Mouse (Mus musculus): Measurements from ENCODE around the gene Fat4.

The Fat4 gene

GRCm38 (mm10) chr3:38907676-38908425 lies 21.1 kb downstream of the Fat4 start:
- no peak for DNase-seq (ENCODE audit: low spot score in 2 of 2)

GRCm38 (mm10) chr3:38908426-38909111 lies 21.8 kb downstream of the Fat4 start:
- no peak for DNase-seq (ENCODE audit: low spot score in 2 of 2)

DNA sequence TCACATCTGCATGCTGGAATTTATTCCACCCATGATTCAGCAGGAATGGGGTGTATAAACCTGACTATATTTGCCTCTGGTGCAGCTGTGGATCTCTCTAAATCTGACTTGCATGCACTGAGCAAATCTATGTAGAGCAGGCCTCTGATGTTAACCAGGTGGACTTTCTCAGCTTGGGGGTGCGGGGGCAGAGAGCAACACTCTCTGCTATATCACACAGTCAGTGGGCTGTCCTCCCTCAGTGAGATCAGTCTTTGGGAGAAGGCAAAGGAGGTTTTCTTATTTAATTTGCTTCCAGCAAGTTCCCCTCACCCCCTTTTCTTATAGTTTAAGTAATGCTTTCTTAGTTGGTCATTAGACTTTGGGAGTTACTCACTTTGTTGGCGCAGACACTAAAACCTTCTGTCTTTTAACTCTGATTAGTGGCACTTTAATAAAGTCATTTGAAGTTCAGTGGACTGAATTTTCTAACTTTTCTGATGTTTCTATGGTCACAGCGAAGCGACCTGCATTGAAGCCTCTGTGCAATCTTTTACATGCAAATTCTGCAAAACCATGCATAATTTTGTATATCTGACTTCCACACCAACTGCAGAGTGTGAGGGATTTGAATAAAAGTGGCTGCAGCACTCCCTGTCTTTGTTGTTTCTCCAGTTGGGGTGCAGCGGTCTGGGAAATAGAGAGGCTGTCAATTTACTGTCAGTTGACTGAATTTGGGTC lies 26.2 kb downstream of the Fat4 start:
- no peak for DNase-seq (ENCODE audit: low spot score in 2 of 2)

GRCm38 (mm10) chr3:38913488-38914105 lies 26.9 kb downstream of the Fat4 start:
- DNase-seq (ENCODE audit: low spot score in 2 of 2) = no peak

GRCm38 (mm10) chr3:38918926-38919325 lies 32.2 kb downstream of the Fat4 start:
- no peak for DNase-seq (ENCODE audit: low spot score in 2 of 2)

GRCm38 (mm10) chr3:38921031-38921430 lies 34.3 kb downstream of the Fat4 start:
- no peak for DNase-seq (ENCODE audit: low spot score in 2 of 2)

DNA sequence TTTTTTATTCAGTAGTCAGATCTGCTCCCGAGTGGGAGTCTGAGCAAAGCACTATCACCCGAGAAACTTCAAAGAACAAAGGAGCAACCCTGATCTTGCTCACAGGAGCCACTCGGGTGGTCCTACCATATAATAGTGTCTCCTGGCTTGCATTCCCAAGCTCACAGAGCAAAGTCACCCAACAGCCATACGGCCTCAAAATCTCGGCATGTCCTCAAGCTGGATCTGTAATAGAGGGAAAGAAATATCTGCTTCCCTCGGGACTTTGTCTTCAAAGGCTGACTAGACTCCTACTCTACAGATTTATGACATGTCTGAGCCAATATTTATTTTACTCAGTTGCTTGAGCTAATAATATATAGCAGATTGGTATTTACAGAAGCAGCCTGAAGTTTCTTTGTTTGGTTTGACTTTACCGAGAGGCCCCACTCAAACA lies 36.5 kb downstream of the Fat4 start:
- DNase-seq (ENCODE audit: low spot score in 2 of 2) = no peak

DNA sequence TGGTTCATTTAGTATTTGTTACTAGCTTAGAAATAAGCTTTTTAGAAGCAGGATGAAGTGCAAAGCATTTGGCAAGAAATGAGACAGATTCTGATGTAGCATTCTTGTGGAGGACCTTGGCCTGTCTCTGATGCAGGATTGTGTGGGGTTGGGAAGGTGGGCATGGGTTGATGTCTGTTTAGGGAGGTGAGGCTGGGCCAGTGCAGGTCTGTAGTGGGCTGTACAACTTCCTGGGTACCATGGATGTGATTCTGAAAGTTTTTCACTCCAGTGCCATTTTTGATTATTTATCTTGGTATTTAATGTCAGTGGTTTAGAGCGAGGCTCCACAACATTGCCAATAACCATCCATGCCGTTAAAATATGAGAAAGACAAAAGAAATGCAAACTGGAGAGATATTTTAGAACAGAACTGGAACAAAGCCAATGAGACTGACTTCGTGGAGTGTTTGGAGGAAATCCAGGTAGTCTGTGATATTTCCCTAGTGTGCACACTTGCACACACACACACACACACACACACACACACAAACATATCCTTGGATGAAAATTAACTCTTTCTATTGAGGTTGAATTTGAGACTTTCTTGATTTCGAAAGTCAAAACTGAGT lies 41.4 kb downstream of the Fat4 start:
- DNase-seq (ENCODE audit: low spot score in 2 of 2) = no peak

DNA sequence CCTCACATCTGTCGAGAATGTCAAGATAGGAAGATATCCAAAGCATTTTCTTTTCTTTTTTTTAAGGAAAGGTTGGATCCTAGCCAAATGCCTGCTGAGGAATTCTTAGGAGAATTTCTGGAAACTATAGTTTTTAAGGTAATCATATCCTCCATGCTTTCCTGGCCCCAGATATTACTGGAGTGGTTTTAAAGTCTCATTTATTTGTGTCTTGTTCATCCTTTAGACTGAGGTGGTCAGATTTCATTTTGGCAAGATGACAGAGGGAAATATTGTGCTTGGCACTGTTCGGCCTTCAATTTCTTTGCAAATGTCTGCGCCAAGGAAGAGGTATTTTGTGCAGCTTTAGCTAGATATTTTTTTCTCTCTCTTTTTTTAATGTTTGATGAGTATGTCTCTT lies 42.0 kb downstream of the Fat4 start:
- DNase-seq (ENCODE audit: low spot score in 2 of 2) = no peak

- peak; percentile 35 to 41 for DNase-seq (ENCODE audit: low spot score in 2 of 2)
Measured at GRCm38 (mm10) chr3:38934780-38935179, 48.0 kb downstream of the Fat4 start.

DNA sequence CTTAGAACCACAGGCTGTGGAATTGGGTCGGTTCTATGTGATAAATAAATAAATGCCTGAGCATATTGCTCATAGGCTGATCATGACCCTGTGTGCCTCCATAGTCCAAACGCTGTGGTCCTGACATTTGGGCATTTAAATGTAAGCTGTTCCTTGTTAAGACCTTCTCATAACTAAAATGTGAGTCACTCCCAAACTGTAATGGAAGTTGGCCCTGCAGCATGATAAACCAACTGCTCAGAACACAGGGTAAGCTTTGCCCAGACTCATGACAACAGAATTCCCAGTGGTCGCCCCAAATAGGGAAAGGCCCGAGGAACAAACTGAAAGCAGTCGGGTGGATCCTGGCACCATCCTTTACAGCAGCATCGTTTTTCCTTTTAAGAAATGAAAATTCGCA lies 49.7 kb downstream of the Fat4 start:
- no peak for DNase-seq (ENCODE audit: low spot score in 2 of 2)

- DNase-seq (ENCODE audit: low spot score in 2 of 2) = no peak
Measured at GRCm38 (mm10) chr3:38937159-38937558, 50.4 kb downstream of the Fat4 start.

- DNase-seq (ENCODE audit: low spot score in 2 of 2) = no peak
Measured at GRCm38 (mm10) chr3:38938136-38938535, 51.4 kb downstream of the Fat4 start.

DNA sequence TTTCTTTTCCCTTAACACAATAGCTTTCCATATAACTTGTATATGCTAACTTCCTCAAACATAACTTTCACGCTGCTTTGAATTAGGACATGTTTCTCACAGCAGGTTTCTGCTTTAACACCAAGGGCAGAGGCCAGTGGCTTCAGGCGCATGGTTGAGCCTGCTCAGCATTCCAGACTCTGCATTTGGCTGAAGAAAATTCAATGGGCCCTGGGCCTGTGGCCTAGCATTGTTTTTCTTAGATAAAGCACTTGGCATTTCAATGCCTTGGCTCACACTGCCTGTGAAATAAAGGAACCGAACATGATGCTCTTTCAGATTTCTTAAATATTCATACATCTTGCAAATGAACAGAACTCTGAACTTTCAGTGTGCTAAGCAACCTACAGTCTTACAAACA lies 52.8 kb downstream of the Fat4 start:
- DNase-seq (ENCODE audit: low spot score in 2 of 2) = no peak

- no peak for DNase-seq (ENCODE audit: low spot score in 2 of 2)
Measured at GRCm38 (mm10) chr3:38940327-38940726, 53.6 kb downstream of the Fat4 start.

GRCm38 (mm10) chr3:38945157-38945556 lies 58.4 kb downstream of the Fat4 start:
- DNase-seq (ENCODE audit: low spot score in 2 of 2) = no peak

- DNase-seq (ENCODE audit: low spot score in 2 of 2) = no peak
Measured at GRCm38 (mm10) chr3:38947706-38948105, 61.0 kb downstream of the Fat4 start.

GRCm38 (mm10) chr3:38952602-38953001 lies 65.9 kb downstream of the Fat4 start:
- no peak for DNase-seq (ENCODE audit: low spot score in 2 of 2)

DNA sequence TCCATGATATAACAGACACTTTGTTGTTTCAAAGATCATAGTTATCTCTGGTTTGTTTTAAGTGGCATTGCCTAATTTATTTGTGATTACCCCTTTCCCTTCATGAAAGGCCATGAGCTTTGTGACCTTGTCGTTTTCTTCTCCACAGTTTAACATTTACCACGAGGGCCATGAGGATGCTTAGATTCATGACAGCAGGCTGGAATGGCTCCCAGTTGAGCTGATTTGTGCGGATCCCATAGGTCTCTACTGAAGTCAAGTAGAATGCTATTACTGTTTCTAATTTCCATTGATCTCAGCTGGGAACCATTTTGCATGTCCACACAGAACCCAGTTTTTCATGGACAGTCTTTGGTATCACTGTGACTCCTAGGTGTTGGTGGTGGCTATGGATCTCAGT lies 67.5 kb downstream of the Fat4 start:
- DNase-seq (ENCODE audit: low spot score in 2 of 2) = no peak

GRCm38 (mm10) chr3:38956012-38956648 lies 69.4 kb downstream of the Fat4 start:
- DNase-seq (ENCODE audit: low spot score in 2 of 2) = no peak

DNA sequence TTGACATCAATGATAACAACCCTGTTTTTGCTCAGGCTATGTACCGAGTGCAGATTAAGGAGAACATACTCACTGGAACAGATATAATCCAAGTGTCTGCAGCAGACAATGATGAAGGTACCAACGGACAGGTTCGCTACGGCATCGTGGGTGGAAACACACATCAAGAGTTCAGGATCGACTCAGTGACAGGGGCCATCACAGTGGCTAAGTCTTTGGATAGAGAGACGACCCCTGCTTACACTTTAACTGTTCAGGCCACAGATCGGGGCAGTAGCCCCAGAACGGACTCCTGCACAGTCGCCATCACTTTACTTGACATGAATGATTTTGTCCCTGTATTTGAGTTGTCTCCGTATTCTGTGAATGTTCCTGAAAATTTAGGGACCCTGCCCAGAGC lies 70.4 kb downstream of the Fat4 start:
- DNase-seq (ENCODE audit: low spot score in 2 of 2) = no peak
